Mouse (Mus musculus) forebrain, postnatal 0 days (tissue): Measurements from ENCODE around the gene Pfkm. TPM values are rescaled to one million over a fixed set of nuclear protein-coding genes. Genes with fewer than 3 reads are reported as not detected.

Experiments used
- ATAC-seq: fragments of 200-750 bp; cut with Nextera tagmentation; 2 replicates; pipeline ENCODE4 v1.8.0; 2017; ENCODE audit warnings: mild to moderate bottlenecking, moderate library complexity
- DNase-seq: peaks from one replicate; pipeline ENCODE4 v3.0.0-alpha.2; 2015
- H3K27ac ChIP-seq: fragments of 300-500 bp; sonication (generic); 2 replicates; pipeline ENCODE4 v1.5.1; 2014; ENCODE audit warnings: low read depth, mild to moderate bottlenecking, antibody characterized with exemption, low read length, moderate library complexity, mixed read lengths
- H3K27me3 ChIP-seq: fragments of 300-500 bp; sonication (generic); 2 replicates; pipeline ENCODE4 v1.6.1; 2014; ENCODE audit warnings: mild to moderate bottlenecking, low read length, mixed read lengths; ENCODE audit not compliant: insufficient read depth
- H3K36me3 ChIP-seq: fragments of 300-500 bp; sonication (generic); 2 replicates; pipeline ENCODE4 v1.6.1; 2014; ENCODE audit warnings: mild to moderate bottlenecking, moderate library complexity; ENCODE audit not compliant: insufficient read depth
- H3K4me1 ChIP-seq: fragments of 300-500 bp; sonication (generic); 2 replicates; pipeline ENCODE4 v1.6.1; 2014; ENCODE audit warnings: antibody characterized with exemption; ENCODE audit not compliant: insufficient read depth
- H3K4me2 ChIP-seq: fragments of 300-500 bp; sonication (generic); 2 replicates; pipeline ENCODE4 v1.6.1; 2014; ENCODE audit warnings: low read depth, mild to moderate bottlenecking, moderate library complexity
- H3K4me3 ChIP-seq: fragments of 300-500 bp; sonication (generic); 2 replicates; pipeline ENCODE4 v1.5.1; 2014; ENCODE audit warnings: low read depth, low read length, mixed read lengths
- H3K9ac ChIP-seq: fragments of 300-500 bp; sonication (generic); 2 replicates; pipeline ENCODE4 v1.6.1; 2014; ENCODE audit warnings: mild to moderate bottlenecking
- H3K9me3 ChIP-seq: fragments of 300-500 bp; sonication (generic); 2 replicates; pipeline ENCODE4 v1.6.1; 2016; ENCODE audit warnings: low read length
- CTCF ChIP-seq: sonication (generic); IDR thresholded peaks from 2 replicates; pipeline ENCODE4 v1.5.1; 2016; ENCODE audit warnings: antibody characterized with exemption, control low read depth, low read depth
- WGBS: fragments of 180-500 bp; shearing (Covaris S2); extraction: QIAGEN DNeasy Blood & Tissue Kit; methylation state at CpG from one replicate; pipeline ENCODE4 v1.1.7; 2014; 5-methylcytosine and 5-hydroxymethylcytosine counted together
- polyA plus RNA-seq: library from polyadenylated mRNA; unstranded; fragments of >200 nt; fragmentation: Nextera tagmentation; extraction: Ambion mirVana; gene quantifications from 2 replicates; pipeline ENCODE4 v1.2.1, GENCODE M21; 2015
- total RNA-seq: library from RNA; depleted of rRNA; stranded (reverse); fragments of >200 nt; gene quantifications from 2 replicates; pipeline ENCODE4 v1.2.3, GENCODE M21; 2014

Gene Pfkm
- total and polyA plus RNA-seq, 2 experiments from 2014 or later = 86.3 to 91.9 TPM

- Histone ChIP-seq H3K4me2 (no peak overlapping the region), H3K9ac (no peak overlapping the region), H3K4me3 (no peak overlapping the region), H3K27me3 (no peaks in the 10 kb centered on the region), H3K4me1 (no peaks in the 10 kb centered on the region), H3K36me3 (peaks cover 39% of the 10 kb centered on the region), H3K27ac (no peak overlapping the region), H3K9me3 (no peaks in the 10 kb centered on the region)
- ATAC-seq = no peak
- no peak for TF ChIP-seq CTCF
- 87% methylated on average over 6 of the region's 6 CpGs for WGBS
- DNase-seq = no peak
Measured at GRCm38 (mm10) chr15:98076901-98077300, 15.5 kb upstream of the Pfkm start.

- TF ChIP-seq CTCF = no peak
- H3K4me2 ChIP-seq = no peak overlapping the region
- 0 out of 2 replicates have a peak, but pooled peaks cover 6% of the 10 kb centered on the region for H3K4me1 ChIP-seq
- H3K9me3 ChIP-seq = no peaks in the 10 kb centered on the region
- no peaks in the 10 kb centered on the region for H3K27me3 ChIP-seq
- DNase-seq (no peak), ATAC-seq (no peak)
- H3K4me3 ChIP-seq = no peak overlapping the region
- 93% methylated on average over 1 of the region's 1 CpGs for WGBS
- H3K27ac ChIP-seq = no peak overlapping the region
- H3K9ac ChIP-seq = no peak overlapping the region
- H3K36me3 ChIP-seq = peaks cover 5% of the 10 kb centered on the region; the same call in 1 of the 2 replicates
Measured at GRCm38 (mm10) chr15:98088889-98089288, 3.5 kb upstream of the Pfkm start.

GRCm38 (mm10) chr15:98089421-98090183, 2.8 kb upstream of the Pfkm start:
- 75% methylated on average over 9 of the region's 9 CpGs for WGBS
- TF ChIP-seq CTCF = peak; percentile 65

GRCm38 (mm10) chr15:98091841-98092240, 548 bp upstream of the Pfkm start:
- Histone ChIP-seq H3K27ac (no peak overlapping the region), H3K4me1 (0 out of 2 replicates have a peak, but pooled peaks cover 6% of the 10 kb centered on the region), H3K4me2 (peak overlapping the region; percentile 67), H3K36me3 (no peaks in the 10 kb centered on the region), H3K9ac (peak overlapping the region; percentile 71; the same call in 1 of the 2 replicates), H3K4me3 (peak overlapping the region; percentile 64; the same call in 1 of the 2 replicates), H3K9me3 (no peaks in the 10 kb centered on the region), H3K27me3 (no peaks in the 10 kb centered on the region)
- no peak for DNase-seq
- TF ChIP-seq CTCF = no peak
- 26% methylated on average over 4 of the region's 4 CpGs for WGBS
- no peak for ATAC-seq

More at GRCm38 (mm10) chr15:98089421-98090183, 2.8 kb upstream of the Pfkm start:
- Histone ChIP-seq H3K27me3 (no peaks in the 10 kb centered on the region), H3K4me3 (no peak overlapping the region), H3K9me3 (no peaks in the 10 kb centered on the region), H3K4me2 (no peak overlapping the region), H3K36me3 (peaks cover 5% of the 10 kb centered on the region; the same call in 1 of the 2 replicates), H3K4me1 (0 out of 2 replicates have a peak, but pooled peaks cover 6% of the 10 kb centered on the region), H3K27ac (no peak overlapping the region), H3K9ac (no peak overlapping the region)
- DNase-seq = peak; percentile 22
- no peak for ATAC-seq

GRCm38 (mm10) chr15:98093121-98094011, 977 bp downstream of the Pfkm start, which contains the start of gene Senp1:
Gene Senp1 (minus strand): TSS chr15:98093744.
- ATAC-seq = peak; percentile 96
- TF ChIP-seq CTCF = no peak
- WGBS = 1% methylated on average over 57 of the region's 58 CpGs

GRCm38 (mm10) chr15:98094905-98095304, 2.5 kb downstream of the Pfkm start:
- Histone ChIP-seq H3K9me3 (no peaks in the 10 kb centered on the region), H3K4me3 (no peak overlapping the region), H3K27me3 (no peaks in the 10 kb centered on the region), H3K4me1 (0 out of 2 replicates have a peak, but pooled peaks cover 6% of the 10 kb centered on the region), H3K36me3 (no peaks in the 10 kb centered on the region), H3K4me2 (no peak overlapping the region), H3K9ac (no peak overlapping the region), H3K27ac (no peak overlapping the region)
- TF ChIP-seq CTCF = no peak
- DNase-seq (no peak), ATAC-seq (no peak)
- 87% methylated on average over 12 of the region's 12 CpGs for WGBS

More at GRCm38 (mm10) chr15:98093121-98094011, 977 bp downstream of the Pfkm start, which contains the start of gene Senp1:
- H3K4me2 ChIP-seq = peak within 1 kb of the TSS; percentile 67
- peak within 1 kb of the TSS; percentile 71 for H3K9ac ChIP-seq
- H3K27ac ChIP-seq = peak within 1 kb of the TSS; percentile 92
- H3K4me1 ChIP-seq = 0 out of 2 replicates have a peak, but pooled peaks cover 6% of the 10 kb centered on the region
- H3K27me3 ChIP-seq = no peaks in the 10 kb centered on the region
- peak within 1 kb of the TSS; percentile 64 for H3K4me3 ChIP-seq
- DNase-seq = peak; percentile 92
- H3K36me3 ChIP-seq = no peaks in the 10 kb centered on the region
- no peaks in the 10 kb centered on the region for H3K9me3 ChIP-seq
